Mouse (Mus musculus): ENCODE data around the gene Atg3. TPM values are rescaled to one million over a fixed set of nuclear protein-coding genes. Genes with fewer than 3 reads are reported as not detected.
A peak's percentile ranks its signal among the peaks of the same experiment; 100 is the strongest.

The Atg3 gene
- polyA plus RNA-seq (2014; fragmentation: Nextera tagmentation; extraction: Ambion mirVana): 45.6 and 53.4 TPM in 2 replicates

DNA sequence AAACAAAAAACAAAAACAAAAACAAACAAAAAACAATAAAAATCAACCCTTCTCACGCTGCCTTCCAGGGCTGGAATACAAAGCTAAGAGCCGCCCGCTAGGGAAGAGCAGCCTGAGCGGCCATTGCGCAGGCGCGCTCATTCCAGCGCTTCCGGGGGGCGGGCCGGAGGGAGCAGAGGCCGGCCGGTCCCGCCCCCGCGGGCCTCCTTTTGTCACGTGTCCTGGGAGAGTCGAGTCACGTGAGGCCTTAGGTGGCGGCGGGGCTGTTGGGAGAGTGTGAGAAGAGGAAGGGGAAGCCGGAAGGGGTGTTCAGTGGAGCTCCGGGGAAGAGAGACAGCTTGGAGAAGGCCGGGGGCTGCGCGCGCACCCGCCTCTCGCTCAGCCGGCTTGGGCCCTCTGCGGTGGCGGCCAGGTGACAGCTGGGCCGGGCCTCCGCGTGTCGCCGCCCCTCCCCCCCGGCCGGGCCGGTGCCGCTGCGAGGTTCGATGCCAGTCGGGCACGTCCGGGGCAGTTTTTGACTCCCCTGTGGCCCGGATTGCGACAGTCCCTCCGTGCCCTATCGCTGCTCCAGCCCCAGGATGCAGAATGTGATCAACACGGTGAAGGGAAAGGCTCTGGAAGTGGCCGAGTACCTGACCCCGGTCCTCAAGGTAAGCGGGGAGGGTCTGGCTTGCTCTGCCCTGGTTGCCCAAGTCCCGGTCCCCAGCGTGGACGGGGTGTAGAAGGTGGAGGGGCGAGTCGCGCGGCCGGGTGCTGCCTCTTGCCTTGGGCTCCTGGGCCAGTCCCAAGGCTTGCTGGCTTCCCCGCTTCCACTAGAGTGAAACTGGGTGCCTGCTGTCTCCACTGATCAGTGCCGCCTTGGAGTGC is at the start of gene Atg3, which contains the start of gene Slc35a5:
Gene Atg3, plus strand, starts transcription at position 264 of the 867 bp plus-strand sequence.
Gene Slc35a5, minus strand, starts transcription at position 185 of the 867 bp plus-strand sequence.
- no peaks in the 10 kb centered on the region for H3K36me3 ChIP-seq (ENCODE audit: control insufficient read depth, insufficient read depth, low read length)
- WGBS: under 1% methylated on average over 64 of the region's 64 CpGs

GRCm38 (mm10) chr16:45110498-45110897 is 48.1 kb upstream of the Atg3 start:
- Histone ChIP-seq H3K9me3 (ENCODE audit: control insufficient read depth, low read length) (no peaks in the 10 kb centered on the region), H3K4me3 (ENCODE audit: low read depth, low read length) (no peak overlapping the region), H3K36me3 (ENCODE audit: control insufficient read depth, insufficient read depth, low read length) (no peaks in the 10 kb centered on the region), H3K4me2 (ENCODE audit: low read depth) (no peak overlapping the region), H3K27ac (ENCODE audit: low read depth, low read length) (no peak overlapping the region), H3K27me3 (ENCODE audit: control insufficient read depth, insufficient read depth, low read length) (no peaks in the 10 kb centered on the region), H3K9ac (ENCODE audit: low read length) (no peak overlapping the region), H3K4me1 (ENCODE audit: control insufficient read depth, insufficient read depth, low read length) (no peaks in the 10 kb centered on the region)
- DNase-seq (ENCODE audit: low spot score) (no peak), ATAC-seq (ENCODE audit: insufficient read depth, low FRiP score, low TSS enrichment) (no peak)
- 70% methylated on average over 4 of the region's 4 CpGs for WGBS

More for the DNA sequence above, at the start of gene Atg3, which contains the start of gene Slc35a5:
- Histone ChIP-seq H3K4me1 (ENCODE audit: control insufficient read depth, insufficient read depth, low read length) (peaks cover 6% of the 10 kb centered on the region; the same call in 1 of the 2 replicates), H3K9ac (ENCODE audit: low read length) (peak within 1 kb of the TSS; percentile 84), H3K27me3 (ENCODE audit: control insufficient read depth, insufficient read depth, low read length) (no peaks in the 10 kb centered on the region), H3K9me3 (ENCODE audit: control insufficient read depth, low read length) (no peaks in the 10 kb centered on the region), H3K4me3 (ENCODE audit: low read depth, low read length) (peak within 1 kb of the TSS; percentile 87), H3K4me2 (ENCODE audit: low read depth) (peak within 1 kb of the TSS; percentile 79), H3K27ac (ENCODE audit: low read depth, low read length) (peak within 1 kb of the TSS; percentile 83)
- peak; percentile 98 for DNase-seq (ENCODE audit: low spot score)
- ATAC-seq (ENCODE audit: insufficient read depth, low FRiP score, low TSS enrichment): peak; percentile 99

- 93% methylated on average over 3 of the region's 3 CpGs for WGBS
These were observed 41.4 kb upstream of the Atg3 start for GRCm38 (mm10) chr16:45117200-45117599.

GRCm38 (mm10) chr16:45118760-45119159 is 39.8 kb upstream of the Atg3 start:
- H3K4me2 ChIP-seq (ENCODE audit: low read depth): no peak overlapping the region
- WGBS: 83% methylated on average over 3 of the region's 3 CpGs
- no peaks in the 10 kb centered on the region for H3K36me3 ChIP-seq (ENCODE audit: control insufficient read depth, insufficient read depth, low read length)
- no peak overlapping the region for H3K27ac ChIP-seq (ENCODE audit: low read depth, low read length)
- no peaks in the 10 kb centered on the region for H3K4me1 ChIP-seq (ENCODE audit: control insufficient read depth, insufficient read depth, low read length)
- no peaks in the 10 kb centered on the region for H3K9me3 ChIP-seq (ENCODE audit: control insufficient read depth, low read length)
- ATAC-seq (ENCODE audit: insufficient read depth, low FRiP score, low TSS enrichment): no peak
- no peak overlapping the region for H3K9ac ChIP-seq (ENCODE audit: low read length)
- DNase-seq (ENCODE audit: low spot score): no peak
- no peaks in the 10 kb centered on the region for H3K27me3 ChIP-seq (ENCODE audit: control insufficient read depth, insufficient read depth, low read length)
- H3K4me3 ChIP-seq (ENCODE audit: low read depth, low read length): no peak overlapping the region

More at GRCm38 (mm10) chr16:45117200-45117599, 41.4 kb upstream of the Atg3 start:
- ATAC-seq (ENCODE audit: insufficient read depth, low FRiP score, low TSS enrichment) (no peak), DNase-seq (ENCODE audit: low spot score) (no peak)
- Histone ChIP-seq H3K9me3 (ENCODE audit: control insufficient read depth, low read length) (no peaks in the 10 kb centered on the region), H3K27me3 (ENCODE audit: control insufficient read depth, insufficient read depth, low read length) (no peaks in the 10 kb centered on the region), H3K9ac (ENCODE audit: low read length) (no peak overlapping the region), H3K4me2 (ENCODE audit: low read depth) (no peak overlapping the region), H3K4me1 (ENCODE audit: control insufficient read depth, insufficient read depth, low read length) (no peaks in the 10 kb centered on the region), H3K27ac (ENCODE audit: low read depth, low read length) (no peak overlapping the region), H3K4me3 (ENCODE audit: low read depth, low read length) (no peak overlapping the region), H3K36me3 (ENCODE audit: control insufficient read depth, insufficient read depth, low read length) (no peaks in the 10 kb centered on the region)

DNA sequence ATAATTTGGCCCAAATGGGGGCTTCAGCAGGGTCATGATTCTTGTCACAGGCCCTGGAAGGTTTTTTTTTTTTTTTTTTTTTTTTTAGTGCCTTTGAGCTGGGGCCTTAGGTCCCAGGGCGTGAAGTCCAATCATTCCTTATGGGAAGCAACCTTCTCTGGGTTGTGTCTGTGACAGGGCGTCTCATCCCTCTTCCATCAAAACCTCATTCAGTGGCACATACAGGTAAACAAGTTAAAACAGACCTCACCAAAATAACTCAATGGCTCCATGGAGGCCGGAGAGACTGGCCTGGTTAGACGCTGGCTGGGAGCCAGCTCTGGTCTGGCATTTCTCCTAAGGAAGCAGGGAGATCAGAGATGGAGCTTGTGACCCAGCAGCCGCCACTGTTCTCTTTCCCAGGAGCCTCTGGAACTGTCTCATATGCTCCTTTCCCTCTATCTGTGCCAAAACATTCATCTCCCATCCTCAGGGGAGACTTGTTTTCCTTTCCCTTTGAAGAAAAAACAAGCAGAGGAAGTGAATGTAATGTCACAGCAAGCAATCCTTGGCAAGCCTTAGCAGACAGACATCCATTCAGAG is 37.6 kb upstream of the Atg3 start:
- DNase-seq (ENCODE audit: low spot score) (no peak), ATAC-seq (ENCODE audit: insufficient read depth, low FRiP score, low TSS enrichment) (no peak)
- 83% methylated on average over 5 of the region's 5 CpGs for WGBS
- Histone ChIP-seq H3K9me3 (ENCODE audit: control insufficient read depth, low read length) (no peaks in the 10 kb centered on the region), H3K4me1 (ENCODE audit: control insufficient read depth, insufficient read depth, low read length) (no peaks in the 10 kb centered on the region), H3K27me3 (ENCODE audit: control insufficient read depth, insufficient read depth, low read length) (no peaks in the 10 kb centered on the region), H3K4me3 (ENCODE audit: low read depth, low read length) (no peak overlapping the region), H3K36me3 (ENCODE audit: control insufficient read depth, insufficient read depth, low read length) (no peaks in the 10 kb centered on the region), H3K27ac (ENCODE audit: low read depth, low read length) (no peak overlapping the region), H3K9ac (ENCODE audit: low read length) (no peak overlapping the region), H3K4me2 (ENCODE audit: low read depth) (no peak overlapping the region)

DNA sequence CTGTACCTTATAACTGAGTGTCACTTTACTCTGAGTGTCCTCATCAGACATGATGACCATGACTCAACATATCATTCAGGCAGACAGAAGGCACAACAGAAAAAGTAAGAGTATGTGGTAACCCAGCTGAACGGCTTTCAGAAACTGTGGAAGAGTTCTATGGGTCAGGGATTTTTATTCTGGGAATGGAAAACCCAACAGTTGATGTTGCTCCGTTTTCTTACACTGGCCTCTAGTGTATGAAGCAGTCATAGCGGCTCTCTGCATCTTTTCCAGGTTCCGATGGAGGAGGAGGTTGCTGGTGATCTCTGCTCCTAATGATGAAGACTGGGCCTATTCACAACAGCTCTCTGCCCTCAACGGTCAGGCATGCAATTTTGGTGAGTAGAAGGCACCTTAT is 36.0 kb upstream of the Atg3 start:
- Histone ChIP-seq H3K4me1 (ENCODE audit: control insufficient read depth, insufficient read depth, low read length) (no peaks in the 10 kb centered on the region), H3K27ac (ENCODE audit: low read depth, low read length) (no peak overlapping the region), H3K4me2 (ENCODE audit: low read depth) (no peak overlapping the region), H3K4me3 (ENCODE audit: low read depth, low read length) (no peak overlapping the region), H3K36me3 (ENCODE audit: control insufficient read depth, insufficient read depth, low read length) (no peaks in the 10 kb centered on the region), H3K9ac (ENCODE audit: low read length) (no peak overlapping the region), H3K9me3 (ENCODE audit: control insufficient read depth, low read length) (no peaks in the 10 kb centered on the region), H3K27me3 (ENCODE audit: control insufficient read depth, insufficient read depth, low read length) (no peaks in the 10 kb centered on the region)
- 74% methylated on average over 5 of the region's 5 CpGs for WGBS
- ATAC-seq (ENCODE audit: insufficient read depth, low FRiP score, low TSS enrichment) (no peak), DNase-seq (ENCODE audit: low spot score) (no peak)

- Histone ChIP-seq H3K9me3 (ENCODE audit: control insufficient read depth, low read length) (no peaks in the 10 kb centered on the region), H3K9ac (ENCODE audit: low read length) (no peak overlapping the region), H3K36me3 (ENCODE audit: control insufficient read depth, insufficient read depth, low read length) (no peaks in the 10 kb centered on the region), H3K4me1 (ENCODE audit: control insufficient read depth, insufficient read depth, low read length) (no peaks in the 10 kb centered on the region), H3K27me3 (ENCODE audit: control insufficient read depth, insufficient read depth, low read length) (no peaks in the 10 kb centered on the region), H3K4me3 (ENCODE audit: low read depth, low read length) (no peak overlapping the region), H3K4me2 (ENCODE audit: low read depth) (no peak overlapping the region), H3K27ac (ENCODE audit: low read depth, low read length) (no peak overlapping the region)
- ATAC-seq (ENCODE audit: insufficient read depth, low FRiP score, low TSS enrichment): no peak
- 71% methylated on average over 9 of the region's 9 CpGs for WGBS
- DNase-seq (ENCODE audit: low spot score): no peak
These were observed 34.1 kb upstream of the Atg3 start for GRCm38 (mm10) chr16:45124230-45125203.

- 87% methylated on average over 2 of the region's 2 CpGs for WGBS
- no peak overlapping the region for H3K27ac ChIP-seq (ENCODE audit: low read depth, low read length)
- H3K36me3 ChIP-seq (ENCODE audit: control insufficient read depth, insufficient read depth, low read length): no peaks in the 10 kb centered on the region
- DNase-seq (ENCODE audit: low spot score) (no peak), ATAC-seq (ENCODE audit: insufficient read depth, low FRiP score, low TSS enrichment) (no peak)
- no peak overlapping the region for H3K4me2 ChIP-seq (ENCODE audit: low read depth)
- no peak overlapping the region for H3K4me3 ChIP-seq (ENCODE audit: low read depth, low read length)
- H3K9ac ChIP-seq (ENCODE audit: low read length): no peak overlapping the region
- H3K9me3 ChIP-seq (ENCODE audit: control insufficient read depth, low read length): no peaks in the 10 kb centered on the region
- H3K4me1 ChIP-seq (ENCODE audit: control insufficient read depth, insufficient read depth, low read length): no peaks in the 10 kb centered on the region
- H3K27me3 ChIP-seq (ENCODE audit: control insufficient read depth, insufficient read depth, low read length): no peaks in the 10 kb centered on the region
These were observed 30.5 kb upstream of the Atg3 start for GRCm38 (mm10) chr16:45127936-45128710.
